Mouse (Mus musculus) liver, embryonic 14.5 days (tissue): ENCODE results near the gene Bpi. TPM values are rescaled to one million over a fixed set of nuclear protein-coding genes. Genes with fewer than 3 reads are reported as not detected.
A peak's percentile ranks its signal among the peaks of the same experiment; 100 is the strongest.

Experiments
- ATAC-seq: fragments of 200-750 bp; cut with Nextera tagmentation; 2 replicates; pipeline ENCODE4 v1.8.0; 2017; ENCODE audit warnings: moderate number of reproducible peaks, mild to moderate bottlenecking, moderate library complexity; ENCODE audit not compliant: insufficient read depth
- DNase-seq, 3 experiments: peaks; one replicate each; pipeline ENCODE4 v3.0.0-alpha.2; 2012 to 2013; ENCODE audit warnings: low read depth in 3 of 3, low spot score in 3 of 3
- H3K27ac ChIP-seq: fragments of 300-500 bp; sonication (generic); 2 replicates; pipeline ENCODE4 v1.5.1; 2014; ENCODE audit warnings: moderate library complexity, mild to moderate bottlenecking, control low read depth, inconsistent platforms
- H3K27me3 ChIP-seq: fragments of 300-500 bp; sonication (generic); 2 replicates; pipeline ENCODE4 v1.6.1; 2014; ENCODE audit warnings: mild to moderate bottlenecking, low read length, moderate library complexity; ENCODE audit not compliant: control insufficient read depth, insufficient read depth
- H3K36me3 ChIP-seq: fragments of 300-500 bp; sonication (generic); replicated peaks from 2 replicates; pipeline ENCODE4 v1.6.1; 2014; ENCODE audit warnings: low read depth; ENCODE audit not compliant: control insufficient read depth, insufficient read depth
- H3K4me1 ChIP-seq, 2 experiments: fragments of 200-500 bp in 1 of 2; fragments of 300-500 bp in 1 of 2; sonication (generic) in 1 of 2; replicated peaks; 2 replicates each; pipeline ENCODE4 v1.6.1; 2012 to 2014; ENCODE audit warnings: antibody characterized with exemption in 1 of 2, inconsistent platforms in 1 of 2, low read length in 1 of 2; ENCODE audit not compliant: control insufficient read depth in 2 of 2, insufficient read depth in 2 of 2
- H3K4me2 ChIP-seq: fragments of 300-500 bp; sonication (generic); 2 replicates; pipeline ENCODE4 v1.6.1; 2014; ENCODE audit warnings: low read depth, mild to moderate bottlenecking, control low read depth, moderate library complexity
- H3K4me3 ChIP-seq, 2 experiments: fragments of 200-500 bp in 1 of 2; fragments of 300-500 bp in 1 of 2; sonication (generic) in 1 of 2; 2 replicates each; pipeline ENCODE4 v1.5.1; 2012 to 2014; ENCODE audit warnings: low read depth in 2 of 2, low read length in 2 of 2, mild to moderate bottlenecking in 2 of 2, control low read depth in 1 of 2, inconsistent platforms in 1 of 2, moderate library complexity in 1 of 2; ENCODE audit not compliant: insufficient read depth in 1 of 2
- H3K9ac ChIP-seq: fragments of 300-500 bp; sonication (generic); replicated peaks from 2 replicates; pipeline ENCODE4 v1.6.1; 2014; ENCODE audit warnings: mild to moderate bottlenecking, control low read depth, moderate library complexity
- H3K9me3 ChIP-seq: fragments of 300-500 bp; sonication (generic); 2 replicates; pipeline ENCODE4 v1.6.1; 2016; ENCODE audit warnings: low read length, mixed read lengths; ENCODE audit not compliant: control insufficient read depth
- CTCF ChIP-seq: IDR thresholded peaks from 2 replicates; pipeline ENCODE4 v1.5.1; 2016; ENCODE audit warnings: antibody characterized with exemption, low read depth, control low read depth
- EP300 ChIP-seq: IDR thresholded peaks from 2 replicates; pipeline ENCODE4 v1.6.1; 2016; ENCODE audit warnings: antibody characterized with exemption, low read depth
- WGBS: fragments of 180-500 bp; shearing (Covaris S2); extraction: QIAGEN DNeasy Blood & Tissue Kit; methylation state at CpG from one replicate; pipeline ENCODE4 v1.1.7; 2014; ENCODE audit not compliant: insufficient replicate concordance; 5-methylcytosine and 5-hydroxymethylcytosine counted together
- polyA plus RNA-seq, 2 experiments: library from polyadenylated mRNA; depleted of rRNA in 1 of 2; stranded (reverse) in 1 of 2; unstranded in 1 of 2; fragments of >200 nt; fragmentation: Nextera tagmentation in 1 of 2; extraction: Ambion mirVana in 1 of 2; gene quantifications; 2 replicates each; pipeline versions ENCODE4 v1.2.1 to v1.2.3; 2012 to 2014

Gene Bpi
- polyA plus RNA-seq, 2 experiments, result not detected

- WGBS, result 18% methylated on average over 6 of the region's 6 CpGs
- H3K4me2 ChIP-seq, result peak overlapping the region; percentile 43
- peaks cover 0 to 20% of the 10 kb centered on the region in 2 experiments; a peak in 2 of 4 replicates for H3K4me1 ChIP-seq
- no peak for DNase-seq
- peak overlapping the region; percentile 4 to 57 for H3K4me3 ChIP-seq
- no peak overlapping the region for H3K9ac ChIP-seq
- H3K27me3 ChIP-seq, result no peaks in the 10 kb centered on the region
- ATAC-seq, result no peak; the same call in 1 of the 2 replicates
- H3K27ac ChIP-seq, result no peak overlapping the region
- TF ChIP-seq EP300 (no peak), CTCF (no peak)
- no peaks in the 10 kb centered on the region; the same call in 1 of the 2 replicates for H3K9me3 ChIP-seq
- no peaks in the 10 kb centered on the region for H3K36me3 ChIP-seq
Measured at GRCm38 (mm10) chr2:158306696-158307049, 48.8 kb downstream of the Bpi start.

- no peak for TF ChIP-seq CTCF
- TF ChIP-seq EP300, result no peak
- no peak for DNase-seq
- peaks cover 0 to 20% of the 10 kb centered on the region in 2 experiments; a peak in 2 of 4 replicates for H3K4me1 ChIP-seq
- H3K9me3 ChIP-seq, result no peaks in the 10 kb centered on the region; the same call in 1 of the 2 replicates
- no peaks in the 10 kb centered on the region for H3K36me3 ChIP-seq
- H3K27ac ChIP-seq, result no peak overlapping the region
- H3K9ac ChIP-seq, result no peak overlapping the region
- no peaks in the 10 kb centered on the region for H3K27me3 ChIP-seq
- no peak overlapping the region for H3K4me3 ChIP-seq
- WGBS, result 55% methylated on average over 5 of the region's 5 CpGs
- ATAC-seq, result no peak
- no peak overlapping the region; the same call in 1 of the 2 replicates for H3K4me2 ChIP-seq
Measured at GRCm38 (mm10) chr2:158308276-158308675, 50.4 kb downstream of the Bpi start.

GRCm38 (mm10) chr2:158313089-158313488 lies 55.2 kb downstream of the Bpi start:
- no peaks in the 10 kb centered on the region for H3K27me3 ChIP-seq
- TF ChIP-seq EP300 (no peak), CTCF (no peak)
- no peaks in the 10 kb centered on the region for H3K36me3 ChIP-seq
- H3K27ac ChIP-seq, result no peak overlapping the region
- H3K9me3 ChIP-seq, result no peaks in the 10 kb centered on the region
- 73% methylated on average over 1 of the region's 1 CpGs for WGBS
- DNase-seq (no peak), ATAC-seq (no peak)
- H3K4me2 ChIP-seq, result no peak overlapping the region
- H3K4me3 ChIP-seq, result no peak overlapping the region
- no peak overlapping the region for H3K9ac ChIP-seq
- no peaks in the 10 kb centered on the region for H3K4me1 ChIP-seq

GRCm38 (mm10) chr2:158316371-158316770 lies 58.5 kb downstream of the Bpi start:
- no peaks in the 10 kb centered on the region for H3K36me3 ChIP-seq
- H3K4me1 ChIP-seq, result no peaks in the 10 kb centered on the region
- no peak overlapping the region for H3K27ac ChIP-seq
- DNase-seq (peak in 2 of 3 experiments; percentile 15 to 28), ATAC-seq (no peak)
- TF ChIP-seq EP300 (no peak), CTCF (peak; percentile 66)
- WGBS, result 52% methylated on average over 8 of the region's 8 CpGs
- no peaks in the 10 kb centered on the region for H3K27me3 ChIP-seq
- H3K4me2 ChIP-seq, result no peak overlapping the region
- H3K9ac ChIP-seq, result no peak overlapping the region
- H3K9me3 ChIP-seq, result no peaks in the 10 kb centered on the region
- H3K4me3 ChIP-seq, result no peak overlapping the region

- 29% methylated on average over 5 of the region's 5 CpGs for WGBS
- Histone ChIP-seq H3K9me3 (no peaks in the 10 kb centered on the region), H3K4me2 (no peak overlapping the region), H3K36me3 (no peaks in the 10 kb centered on the region), H3K27me3 (no peaks in the 10 kb centered on the region), H3K9ac (no peak overlapping the region), H3K27ac (no peak overlapping the region), H3K4me3 (no peak overlapping the region), H3K4me1 (no peaks in the 10 kb centered on the region)
- ATAC-seq, result no peak
- DNase-seq, result no peak
- TF ChIP-seq EP300, result no peak
- TF ChIP-seq CTCF, result peak; percentile 78
Measured at GRCm38 (mm10) chr2:158317026-158317425, 59.1 kb downstream of the Bpi start.
